Mouse (Mus musculus) cerebellum, adult 2 months (tissue): ENCODE data around the gene Dnal4. TPM values are rescaled to one million over a fixed set of nuclear protein-coding genes. Genes with fewer than 3 reads are reported as not detected.

Experiments used
- DNase-seq, 2 experiments: peaks; one replicate each; pipeline ENCODE4 v3.0.0; 2021
- H3K27ac ChIP-seq: fragments of 200-500 bp; 2 replicates; pipeline ENCODE4 v1.5.1; 2012; ENCODE audit warnings: low read length, control low read depth, inconsistent platforms; ENCODE audit not compliant: insufficient read depth
- H3K27me3 ChIP-seq: fragments of 200-500 bp; 2 replicates; pipeline ENCODE4 v1.6.1; 2012; ENCODE audit warnings: inconsistent platforms, mild to moderate bottlenecking, low read length, moderate library complexity; ENCODE audit not compliant: control insufficient read depth, insufficient read depth
- H3K4me1 ChIP-seq: fragments of 200-500 bp; 2 replicates; pipeline ENCODE4 v1.6.1; 2011; ENCODE audit warnings: low read length; ENCODE audit not compliant: control insufficient read depth, insufficient read depth
- H3K4me3 ChIP-seq: fragments of 200-500 bp; replicated peaks from 2 replicates; pipeline ENCODE3; 2011; ENCODE audit warnings: mild to moderate bottlenecking, low read depth, low read length, control low read depth; ENCODE audit not compliant: insufficient read depth
- CTCF ChIP-seq: fragments of 200-500 bp; IDR thresholded peaks from 2 replicates; pipeline ENCODE4 v1.5.1; 2011; ENCODE audit warnings: low read depth, mild to moderate bottlenecking, control low read depth, low read length, moderate library complexity, borderline replicate concordance; ENCODE audit not compliant: insufficient read depth
- POLR2A ChIP-seq: fragments of 200-500 bp; IDR thresholded peaks from 2 replicates; pipeline ENCODE4 v1.6.1; 2011; ENCODE audit warnings: low read length, control low read depth, borderline replicate concordance; ENCODE audit not compliant: insufficient read depth
- WGBS: fragments of 180-500 bp; shearing (Covaris S2); methylation state at CpG from one replicate; pipeline ENCODE4 v1.1.7; 2018; 5-methylcytosine and 5-hydroxymethylcytosine counted together
- polyA plus RNA-seq: library from polyadenylated mRNA; depleted of rRNA; stranded (reverse); fragments of >200 nt; gene quantifications from 2 replicates; pipeline ENCODE4 v1.2.3, GENCODE M21; 2012

Gene Dnal4
- polyA plus RNA-seq, 1 experiment, result 55.1 TPM

- WGBS, result 92% methylated on average over 3 of the region's 3 CpGs
- Histone ChIP-seq H3K4me1 (peaks cover 2% of the 10 kb centered on the region; the same call in 1 of the 2 replicates), H3K27me3 (no peaks in the 10 kb centered on the region), H3K27ac (no peak overlapping the region), H3K4me3 (no peak overlapping the region)
- no peak for TF ChIP-seq POLR2A
- no peak for TF ChIP-seq CTCF
- DNase-seq, result no peak
Measured at GRCm38 (mm10) chr15:79757118-79757517, 20.5 kb downstream of the Dnal4 start.

- Histone ChIP-seq H3K4me1 (0 out of 2 replicates have a peak, but pooled peaks cover 2% of the 10 kb centered on the region), H3K27me3 (no peaks in the 10 kb centered on the region), H3K4me3 (no peak overlapping the region), H3K27ac (no peak overlapping the region)
- WGBS, result 66% methylated on average over 8 of the region's 8 CpGs
- no peak for DNase-seq
- no peak for TF ChIP-seq CTCF
- no peak for TF ChIP-seq POLR2A
Measured at GRCm38 (mm10) chr15:79755977-79756625, 21.5 kb downstream of the Dnal4 start.

- 92% methylated on average over 4 of the region's 4 CpGs for WGBS
- no peak for TF ChIP-seq POLR2A
- TF ChIP-seq CTCF, result no peak
- Histone ChIP-seq H3K27me3 (no peaks in the 10 kb centered on the region), H3K4me3 (no peak overlapping the region), H3K27ac (no peak overlapping the region), H3K4me1 (0 out of 2 replicates have a peak, but pooled peaks cover 2% of the 10 kb centered on the region)
- no peak for DNase-seq
Measured at GRCm38 (mm10) chr15:79755176-79755575, 22.5 kb downstream of the Dnal4 start.

GRCm38 (mm10) chr15:79753873-79754272 is 23.8 kb downstream of the Dnal4 start:
- no peak for DNase-seq
- H3K27me3 ChIP-seq, result no peaks in the 10 kb centered on the region
- 0 out of 2 replicates have a peak, but pooled peaks cover 2% of the 10 kb centered on the region for H3K4me1 ChIP-seq
- H3K27ac ChIP-seq, result no peak overlapping the region
- WGBS, result 66% methylated on average over 4 of the region's 4 CpGs
- H3K4me3 ChIP-seq, result no peak overlapping the region
- TF ChIP-seq CTCF (no peak), POLR2A (no peak)

- no peak for DNase-seq
- TF ChIP-seq POLR2A (no peak), CTCF (no peak)
- 100% methylated on average over 3 of the region's 3 CpGs for WGBS
Measured at GRCm38 (mm10) chr15:79753420-79753752, 24.3 kb downstream of the Dnal4 start.

GRCm38 (mm10) chr15:79752742-79753419 is 24.8 kb downstream of the Dnal4 start:
- TF ChIP-seq POLR2A, result no peak
- TF ChIP-seq CTCF, result peak; percentile 97
- peak; percentile 82 to 87 for DNase-seq
- WGBS, result 24% methylated on average over 11 of the region's 11 CpGs
- H3K27ac ChIP-seq, result no peak overlapping the region
- H3K4me1 ChIP-seq, result 0 out of 2 replicates have a peak, but pooled peaks cover 2% of the 10 kb centered on the region
- no peaks in the 10 kb centered on the region for H3K27me3 ChIP-seq
- no peak overlapping the region for H3K4me3 ChIP-seq

More at GRCm38 (mm10) chr15:79753420-79753752, 24.3 kb downstream of the Dnal4 start:
- Histone ChIP-seq H3K4me1 (0 out of 2 replicates have a peak, but pooled peaks cover 2% of the 10 kb centered on the region), H3K27ac (no peak overlapping the region), H3K4me3 (no peak overlapping the region), H3K27me3 (no peaks in the 10 kb centered on the region)

GRCm38 (mm10) chr15:79751772-79752171 is 25.9 kb downstream of the Dnal4 start:
- 91% methylated on average over 17 of the region's 17 CpGs for WGBS
- no peak for DNase-seq
- TF ChIP-seq CTCF, result no peak
- no peak for TF ChIP-seq POLR2A
- Histone ChIP-seq H3K4me1 (0 out of 2 replicates have a peak, but pooled peaks cover 2% of the 10 kb centered on the region), H3K27ac (no peak overlapping the region), H3K4me3 (no peak overlapping the region), H3K27me3 (no peaks in the 10 kb centered on the region)

- DNase-seq, result no peak
- Histone ChIP-seq H3K4me3 (no peak overlapping the region), H3K27me3 (no peaks in the 10 kb centered on the region), H3K27ac (no peak overlapping the region), H3K4me1 (0 out of 2 replicates have a peak, but pooled peaks cover 2% of the 10 kb centered on the region)
- WGBS, result 88% methylated on average over 8 of the region's 8 CpGs
- TF ChIP-seq POLR2A (no peak), CTCF (no peak)
Measured at GRCm38 (mm10) chr15:79750266-79750665, 27.4 kb downstream of the Dnal4 start.
